Mouse (Mus musculus): ENCODE measurements around the gene Ifna7.

- TF ChIP-seq TAL1 (IDR thresholded peaks at IDR 0.05; ENCODE audit: low read length) (no peak), GATA1 (IDR thresholded peaks at IDR 0.05; ENCODE audit: low read length) (no peak)
Observed at GRCm38 (mm10) chr4:88819659-88820058, 3.6 kb downstream of the Ifna7 start, which contains the start of gene Ifna11.

Measured in erythroblast, embryonic 14.5 days (primary cell).